Mouse (Mus musculus) testis, adult 2 months (tissue): ENCODE data around the gene S100g.

Experiments used
- CTCF ChIP-seq: fragments of 200-500 bp; IDR thresholded peaks from 2 replicates; pipeline ENCODE4 v1.5.1; 2012; ENCODE audit warnings: low read depth, mild to moderate bottlenecking, inconsistent platforms, low read length, moderate library complexity; ENCODE audit not compliant: control insufficient read depth, insufficient read depth, insufficient replicate concordance
- POLR2A ChIP-seq: fragments of 200-500 bp; IDR thresholded peaks from 2 replicates; pipeline ENCODE4 v1.6.1; 2012; ENCODE audit warnings: low read depth, mild to moderate bottlenecking, inconsistent platforms, low read length, moderate library complexity; ENCODE audit not compliant: control insufficient read depth

DNA sequence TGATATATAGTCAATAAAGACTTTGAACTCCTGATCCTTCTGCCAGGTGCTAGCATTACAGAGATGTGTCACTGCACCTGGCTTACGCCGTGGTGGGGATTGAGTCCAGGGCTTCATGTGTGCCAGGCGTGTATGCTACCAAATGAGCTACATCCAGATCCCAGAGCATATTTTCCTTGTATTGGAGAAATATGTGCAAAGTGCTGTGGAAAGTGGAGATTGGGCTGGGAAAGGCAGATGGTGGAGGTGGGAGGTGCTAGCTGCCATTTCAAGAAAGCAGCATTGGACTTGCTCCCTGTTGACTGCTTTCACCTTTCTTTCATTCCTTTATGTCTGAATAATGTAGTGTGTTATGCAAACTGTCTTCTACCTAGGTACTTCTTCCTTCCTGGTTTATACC lies 50.7 kb downstream of the S100g start:
- TF ChIP-seq CTCF (no peak), POLR2A (no peak)
